Mouse (Mus musculus) olfactory bulb, adult 2 months (tissue): ENCODE measurements around the gene Aldoc.

ENCODE experiments used
- CTCF ChIP-seq: fragments of 200-500 bp; IDR thresholded peaks from 2 replicates; pipeline ENCODE4 v1.5.1; 2012; ENCODE audit warnings: low read depth, mild to moderate bottlenecking, low read length, moderate library complexity; ENCODE audit not compliant: insufficient read depth
- POLR2A ChIP-seq: fragments of 200-500 bp; IDR thresholded peaks from 2 replicates; pipeline ENCODE4 v1.6.1; 2012; ENCODE audit warnings: mild to moderate bottlenecking, low read depth, low read length, moderate library complexity; ENCODE audit not compliant: insufficient read depth

GRCm38 (mm10) chr11:78374147-78374546 lies 51.4 kb downstream of the Aldoc start:
- TF ChIP-seq POLR2A (no peak), CTCF (no peak)
